8 mouse cellular contexts compared by ENCODE assay signal in genomic region chr11:94564437-94565150, GRCm38 (mm10). TPM values are rescaled to one million over a fixed set of nuclear protein-coding genes. Genes with fewer than 3 reads are reported as not detected.
DNase-seq lines count a peak whose midpoint lies in the region; ATAC-seq and TF ChIP-seq lines count a peak whose summit lies in the region.

Gene Chad (plus strand): TSS chr11:94565047.

- peak within 1 kb of the TSS; percentile 39 for H3K9ac ChIP-seq in embryonic facial prominence, embryonic 11.5 days (replicated peaks; ENCODE audit: low read length)
- peak within 1 kb of the TSS; percentile 27; the same call in 1 of the 2 replicates for H3K9ac ChIP-seq in heart, postnatal 0 days (replicated peaks; ENCODE audit: low read depth, low read length)

- H3K9me3 ChIP-seq in embryonic facial prominence, embryonic 11.5 days (replicated peaks; ENCODE audit: control insufficient read depth, low read length): no peaks in the 10 kb centered on the region
- no peaks in the 10 kb centered on the region for H3K9me3 ChIP-seq in heart, postnatal 0 days (replicated peaks; ENCODE audit: control insufficient read depth, low read length)

- H3K4me1 ChIP-seq in embryonic facial prominence, embryonic 11.5 days (ENCODE audit: control insufficient read depth, insufficient read depth, low read length): peaks cover 10% of the 10 kb centered on the region
- peaks cover 13% of the 10 kb centered on the region for H3K4me1 ChIP-seq in heart, postnatal 0 days (ENCODE audit: control insufficient read depth, insufficient read depth)
- peaks cover 14% of the 10 kb centered on the region; the same call in 1 of the 2 replicates for H3K4me1 ChIP-seq in spleen, adult 2 months (ENCODE audit: control insufficient read depth, insufficient read depth, insufficient read length)
- H3K4me1 ChIP-seq in cerebellum, adult 2 months (ENCODE audit: control insufficient read depth, insufficient read depth, low read length): no peaks in the 10 kb centered on the region; the same call in 1 of the 2 replicates

- peak; percentile 37 for DNase-seq in ovary, postnatal 14 days (ENCODE audit: low spot score)
- no peak for DNase-seq in ovary, postnatal 10 days (ENCODE audit: low spot score)
- peak; percentile 61 for DNase-seq in embryonic facial prominence, embryonic 11.5 days (ENCODE audit: low spot score)
- peak; percentile 62 for DNase-seq in heart, postnatal 0 days (ENCODE audit: low spot score)
- DNase-seq in kidney, postnatal 10 days: peak; percentile 79
- DNase-seq in lung, postnatal 36 days: peak; percentile 71
- DNase-seq in spleen, adult 2 months (ENCODE audit: low read depth in 1 of 2, low spot score in 2 of 2): peak; percentile 9 to 53
- DNase-seq in cerebellum, adult 2 months: no peak

- TF ChIP-seq POLR2A in spleen, adult 2 months (IDR thresholded peaks at IDR 0.05; ENCODE audit: low read depth, low read length): no peak
- no peak for TF ChIP-seq POLR2A in cerebellum, adult 2 months (IDR thresholded peaks at IDR 0.05; ENCODE audit: borderline replicate concordance, insufficient read depth, low read length)

- peak within 1 kb of the TSS; percentile 40 for H3K4me2 ChIP-seq in embryonic facial prominence, embryonic 11.5 days (ENCODE audit: low read depth, low read length)
- H3K4me2 ChIP-seq in heart, postnatal 0 days (ENCODE audit: low read depth, low read length): peak within 1 kb of the TSS; percentile 55

- no peak within 1 kb of the TSS for H3K27ac ChIP-seq in embryonic facial prominence, embryonic 11.5 days (replicated peaks; ENCODE audit: low read depth, low read length)
- no peak within 1 kb of the TSS for H3K27ac ChIP-seq in heart, postnatal 0 days (ENCODE audit: low read depth)
- 0 out of 2 replicates have a peak within 1 kb of the TSS, but pooled peaks have one; percentile 11 for H3K27ac ChIP-seq in spleen, adult 2 months (ENCODE audit: insufficient read depth, low read length)
- H3K27ac ChIP-seq in cerebellum, adult 2 months (ENCODE audit: insufficient read depth, low read length): no peak within 1 kb of the TSS

- ATAC-seq in embryonic facial prominence, embryonic 11.5 days (replicated peaks; ENCODE audit: insufficient number of reproducible peaks, low FRiP score, low TSS enrichment, low read depth): 0 out of 2 replicates have a peak, but pooled peaks have one; percentile 26
- peak; percentile 54 for ATAC-seq in heart, postnatal 0 days (ENCODE audit: insufficient read depth, low read depth)

- H3K27me3 ChIP-seq in embryonic facial prominence, embryonic 11.5 days (ENCODE audit: control insufficient read depth, insufficient read depth, low read length): peaks cover 13% of the 10 kb centered on the region
- 0 out of 2 replicates have a peak, but pooled peaks cover 13% of the 10 kb centered on the region for H3K27me3 ChIP-seq in heart, postnatal 0 days (ENCODE audit: control insufficient read depth, insufficient read depth, low read length)
- no peaks in the 10 kb centered on the region for H3K27me3 ChIP-seq in spleen, adult 2 months (ENCODE audit: control insufficient read depth, insufficient read depth, low read length)
- H3K27me3 ChIP-seq in cerebellum, adult 2 months (ENCODE audit: control insufficient read depth, insufficient read depth, low read length): no peaks in the 10 kb centered on the region

- no peaks in the 10 kb centered on the region; the same call in 1 of the 2 replicates for H3K36me3 ChIP-seq in embryonic facial prominence, embryonic 11.5 days (replicated peaks; ENCODE audit: control insufficient read depth, insufficient read depth, low read depth, low read length)
- H3K36me3 ChIP-seq in heart, postnatal 0 days (replicated peaks; ENCODE audit: control insufficient read depth, insufficient read depth, low read length): no peaks in the 10 kb centered on the region
- H3K36me3 ChIP-seq in spleen, adult 2 months (ENCODE audit: control insufficient read depth, insufficient read depth, low read length): peaks cover 9% of the 10 kb centered on the region

- peak within 1 kb of the TSS; percentile 12 for H3K4me3 ChIP-seq in embryonic facial prominence, embryonic 11.5 days (ENCODE audit: low read depth, low read length)
- peak within 1 kb of the TSS; percentile 17 for H3K4me3 ChIP-seq in heart, postnatal 0 days (ENCODE audit: low read depth, low read length)
- peak within 1 kb of the TSS; percentile 34; the same call in 1 of the 2 replicates for H3K4me3 ChIP-seq in spleen, adult 2 months (ENCODE audit: extremely low read depth, insufficient read depth, insufficient read length)
- no peak within 1 kb of the TSS for H3K4me3 ChIP-seq in cerebellum, adult 2 months (replicated peaks; ENCODE audit: insufficient read depth, low read depth, low read length)

- TF ChIP-seq EP300 in heart, postnatal 0 days (IDR thresholded peaks at IDR 0.05; ENCODE audit: low read depth): no peak

- TF ChIP-seq CTCF in heart, postnatal 0 days (IDR thresholded peaks at IDR 0.05; ENCODE audit: low read depth): peak; percentile 33; the same call in 1 of the 2 replicates
- no peak for TF ChIP-seq CTCF in spleen, adult 2 months (IDR thresholded peaks at IDR 0.05; ENCODE audit: extremely low read depth, insufficient read depth, insufficient read length, insufficient replicate concordance)
- no peak for TF ChIP-seq CTCF in cerebellum, adult 2 months (IDR thresholded peaks at IDR 0.05; ENCODE audit: borderline replicate concordance, insufficient read depth, low read depth, low read length)

- 1% methylated on average over 35 of the region's 35 CpGs for WGBS in embryonic facial prominence, embryonic 11.5 days
- 7% methylated on average over 35 of the region's 35 CpGs for WGBS in heart, postnatal 0 days
- 9% methylated on average over 35 of the region's 35 CpGs for WGBS in spleen, adult 2 months
- 7% methylated on average over 35 of the region's 35 CpGs for WGBS in cerebellum, adult 2 months

RNA-seq across cellular contexts. Expression of gene Chad, which starts in this region (rescaled TPM):
- 0.52 and 1.0 TPM in 2 replicates for polyA plus RNA-seq in embryonic facial prominence, embryonic 11.5 days (2014; fragmentation: Nextera tagmentation; extraction: Ambion mirVana)
- total RNA-seq in heart, postnatal 0 days (2014; rRNA removed; ENCODE audit: low replicate concordance): not detected in 2 replicates
- polyA plus RNA-seq in heart, postnatal 0 days (2015; fragmentation: Nextera tagmentation; extraction: Ambion mirVana): 0.36 and 4.4 TPM in 2 replicates
- polyA plus RNA-seq in spleen, adult 2 months (2012; rRNA removed): 0.11 and 0.20 TPM in 2 replicates
- 0.82 and 1.1 TPM in 2 replicates for polyA plus RNA-seq in cerebellum, adult 2 months (2012; rRNA removed)

Comparison
In these comparisons a context has a peak if more than half of its experiments do, and no peak if none do; other contexts are left out.
1. DNase-seq: peak in ovary, postnatal 14 days (single experiment), embryonic facial prominence, embryonic 11.5 days (single experiment), heart, postnatal 0 days (single experiment), kidney, postnatal 10 days (single experiment) and lung, postnatal 36 days (single experiment); none in ovary, postnatal 10 days (single experiment) and cerebellum, adult 2 months (0 of 2).
2. Peak in DNase-seq, H3K4me3 ChIP-seq and H3K27ac ChIP-seq in spleen, adult 2 months; RNA of the gene not detected or under 1 TPM.